ENCODE assay signal across 29 mouse cellular contexts in the genomic region with DNA sequence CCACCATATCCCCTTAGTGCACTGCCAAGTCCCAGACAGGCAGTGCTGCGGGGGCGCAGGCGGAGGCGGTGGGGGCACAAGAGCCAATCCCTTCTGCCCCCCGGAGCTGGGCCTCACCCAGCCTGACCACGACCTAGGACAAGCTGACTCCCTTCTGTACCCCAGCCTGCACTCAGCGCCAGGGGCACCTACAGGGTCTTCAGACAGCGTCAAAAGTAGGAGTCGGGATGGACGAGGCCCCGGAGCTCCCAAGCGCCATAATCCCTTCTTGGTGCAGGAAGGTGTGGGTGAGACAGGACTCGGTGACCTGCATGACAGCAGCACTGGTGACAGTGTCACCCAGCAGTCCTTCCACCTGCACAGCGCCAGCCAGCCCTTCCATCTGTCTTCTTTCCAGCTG. TPM values are rescaled to one million over a fixed set of nuclear protein-coding genes. Genes with fewer than 3 reads are reported as not detected.
A peak's percentile ranks its signal among the peaks of the same experiment; 100 is the strongest.
DNase-seq lines count a peak whose midpoint lies in the region; ATAC-seq lines count a peak whose summit lies in the region.
"Had no signal": no experiment of that assay in that cellular context is flagged by ENCODE, and none has a peak within 500 bp of the region (broad histone marks: within the 10 kb centered on the region; RNA-seq: fewer than 3 reads in every experiment).

No protein-coding gene starts in this region.

- H3K36me3 ChIP-seq in embryonic facial prominence, embryonic 11.5 days (replicated peaks; ENCODE audit: control insufficient read depth, insufficient read depth, low read depth, low read length): no peaks in the 10 kb centered on the region
- peaks cover 35% of the 10 kb centered on the region for H3K36me3 ChIP-seq in embryonic facial prominence, embryonic 10.5 days (replicated peaks)
- peaks cover 52% of the 10 kb centered on the region for H3K36me3 ChIP-seq in neural tube, embryonic 15.5 days

- no peaks in the 10 kb centered on the region for H3K27me3 ChIP-seq in embryonic facial prominence, embryonic 11.5 days (ENCODE audit: control insufficient read depth, insufficient read depth, low read length)
- no peaks in the 10 kb centered on the region for H3K27me3 ChIP-seq in embryonic facial prominence, embryonic 10.5 days (replicated peaks; ENCODE audit: low read depth, poor library complexity, severe bottlenecking)
- no peaks in the 10 kb centered on the region for H3K27me3 ChIP-seq in neural tube, embryonic 15.5 days (replicated peaks)
- H3K27me3 ChIP-seq: embryonic facial prominence, embryonic 13.5 days; forebrain, embryonic 12.5 days; heart, embryonic 12.5 days; hindbrain, embryonic 13.5 days; Patski had no signal

- 91% methylated on average over 14 of the region's 14 CpGs for WGBS in embryonic facial prominence, embryonic 11.5 days
- WGBS in embryonic facial prominence, embryonic 10.5 days: 93% methylated on average over 14 of the region's 14 CpGs
- 93% methylated on average over 14 of the region's 14 CpGs for WGBS in neural tube, embryonic 15.5 days

- no peak overlapping the region for H3K9ac ChIP-seq in embryonic facial prominence, embryonic 11.5 days (replicated peaks; ENCODE audit: low read length)
- no peak overlapping the region for H3K9ac ChIP-seq in neural tube, embryonic 15.5 days (replicated peaks)
- H3K9ac ChIP-seq: embryonic facial prominence, embryonic 13.5 days; forebrain, embryonic 12.5 days; forebrain, postnatal 0 days; heart, embryonic 12.5 days; hindbrain, embryonic 13.5 days had no signal

- no peaks in the 10 kb centered on the region for H3K9me3 ChIP-seq in embryonic facial prominence, embryonic 11.5 days (replicated peaks; ENCODE audit: control insufficient read depth, low read length)
- H3K9me3 ChIP-seq in embryonic facial prominence, embryonic 10.5 days: no peaks in the 10 kb centered on the region
- H3K9me3 ChIP-seq in neural tube, embryonic 15.5 days (replicated peaks): no peaks in the 10 kb centered on the region
- H3K9me3 ChIP-seq: embryonic facial prominence, embryonic 13.5 days; forebrain, embryonic 12.5 days; heart, embryonic 12.5 days; hindbrain, embryonic 13.5 days had no signal

- no peak overlapping the region for H3K4me3 ChIP-seq in embryonic facial prominence, embryonic 11.5 days (ENCODE audit: low read depth, low read length)
- no peak overlapping the region for H3K4me3 ChIP-seq in embryonic facial prominence, embryonic 10.5 days
- H3K4me3 ChIP-seq in neural tube, embryonic 15.5 days (replicated peaks): no peak overlapping the region
- H3K4me3 ChIP-seq: embryonic facial prominence, embryonic 13.5 days; erythroblast, embryonic 14.5 days; forebrain, embryonic 12.5 days; heart, embryonic 12.5 days; hindbrain, embryonic 13.5 days had no signal

- DNase-seq in embryonic facial prominence, embryonic 11.5 days (ENCODE audit: low spot score): no peak
- DNase-seq in embryonic facial prominence, embryonic 10.5 days (ENCODE audit: low spot score): no peak
- peak; percentile 91 for DNase-seq in heart, adult 11 months
- no peak for DNase-seq in heart, postnatal 36 days
- peak; percentile 8 for DNase-seq in kidney, postnatal 10 days
- no peak for DNase-seq in kidney, adult 11 months
- no peak for DNase-seq in neural tube, embryonic 10.5 days (ENCODE audit: extremely low spot score, low spot score)
- DNase-seq: adrenal gland, postnatal 10 days; adrenal gland, postnatal 36 days; cerebellum, adult 18-20 months; cerebellum, adult 9-10 months; cerebellum, postnatal 14 days; forebrain, postnatal 0 days; gastrocnemius, postnatal 25 days; heart, postnatal 14 days had no signal

- no peak overlapping the region for H3K4me2 ChIP-seq in embryonic facial prominence, embryonic 11.5 days (ENCODE audit: low read depth, low read length)
- H3K4me2 ChIP-seq in neural tube, embryonic 15.5 days: no peak overlapping the region
- H3K4me2 ChIP-seq: embryonic facial prominence, embryonic 13.5 days; forebrain, embryonic 12.5 days; heart, embryonic 12.5 days; hindbrain, embryonic 13.5 days had no signal

- ATAC-seq in embryonic facial prominence, embryonic 11.5 days (replicated peaks; ENCODE audit: insufficient number of reproducible peaks, low FRiP score, low TSS enrichment, low read depth): 0 out of 2 replicates have a peak, but pooled peaks have one; percentile 35
- ATAC-seq in neural tube, embryonic 15.5 days (ENCODE audit: low FRiP score): 0 out of 2 replicates have a peak, but pooled peaks have one; percentile 4
- ATAC-seq: forebrain, postnatal 0 days; hindbrain, embryonic 16.5 days; inflammation-experienced regulatory T-cells, adult 6 months; intestine, embryonic 16.5 days; Patski had no signal

- no peaks in the 10 kb centered on the region for H3K4me1 ChIP-seq in embryonic facial prominence, embryonic 11.5 days (ENCODE audit: control insufficient read depth, insufficient read depth, low read length)
- H3K4me1 ChIP-seq in embryonic facial prominence, embryonic 10.5 days: peaks cover 12% of the 10 kb centered on the region
- peaks cover 43% of the 10 kb centered on the region for H3K4me1 ChIP-seq in neural tube, embryonic 15.5 days

- no peak overlapping the region for H3K27ac ChIP-seq in embryonic facial prominence, embryonic 11.5 days (replicated peaks; ENCODE audit: low read depth, low read length)
- H3K27ac ChIP-seq in embryonic facial prominence, embryonic 10.5 days (replicated peaks): no peak overlapping the region
- H3K27ac ChIP-seq in neural tube, embryonic 15.5 days (replicated peaks): no peak overlapping the region
- H3K27ac ChIP-seq: embryonic facial prominence, embryonic 13.5 days; forebrain, embryonic 12.5 days; hindbrain, embryonic 13.5 days had no signal

- intact Hi-C loops in heart, postnatal 36 days (cut with DNase I): no loop called here

RNA-seq across cellular contexts. Expression of a gene that starts 14.2 kb away (rescaled TPM):
- polyA plus RNA-seq in embryonic facial prominence, embryonic 11.5 days (2014; fragmentation: Nextera tagmentation; extraction: Ambion mirVana): 0.17 TPM in 1 of 2 replicates, not detected in the other
- polyA plus RNA-seq in embryonic facial prominence, embryonic 10.5 days (2016; fragmentation: Nextera tagmentation; extraction: Ambion mirVana): 0.11 TPM in 1 of 2 replicates, not detected in the other
- total RNA-seq in heart, postnatal 36 days (2021): not detected
- polyA plus RNA-seq in neural tube, embryonic 15.5 days (2015; fragmentation: Nextera tagmentation; extraction: Ambion mirVana): 1.7 and 2.6 TPM in 2 replicates
- total RNA-seq: adrenal gland, adult 18-20 months; gastrocnemius, adult 8-10 months; gastrocnemius, postnatal 25 days; granulocyte monocyte progenitor cell, adult 5-6 weeks; hematopoietic stem cell, adult 5-6 weeks had no signal
- polyA plus RNA-seq: heart, embryonic 12.5 days; inflammation-experienced regulatory T-cells, adult 6 months had no signal

RNA-seq across cellular contexts. Expression of a gene that starts 27.0 kb away (rescaled TPM):
- polyA plus RNA-seq in embryonic facial prominence, embryonic 11.5 days (2014; fragmentation: Nextera tagmentation; extraction: Ambion mirVana): 8.2 TPM in 2 replicates
- 6.9 and 9.2 TPM in 2 replicates for polyA plus RNA-seq in embryonic facial prominence, embryonic 10.5 days (2016; fragmentation: Nextera tagmentation; extraction: Ambion mirVana)
- 10 to 100 TPM; 32.8 to 33.4 TPM for total RNA-seq in heart, postnatal 36 days (2021)
- polyA plus RNA-seq in neural tube, embryonic 15.5 days (2015; fragmentation: Nextera tagmentation; extraction: Ambion mirVana): 9.7 and 14.1 TPM in 2 replicates

RNA-seq across cellular contexts. Expression of a gene that starts 33.0 kb away (rescaled TPM):
- 7.4 TPM in 2 replicates for polyA plus RNA-seq in embryonic facial prominence, embryonic 11.5 days (2014; fragmentation: Nextera tagmentation; extraction: Ambion mirVana)
- polyA plus RNA-seq in embryonic facial prominence, embryonic 10.5 days (2016; fragmentation: Nextera tagmentation; extraction: Ambion mirVana): 9.5 and 10.9 TPM in 2 replicates
- total RNA-seq in heart, postnatal 36 days (2021): 10 to 100 TPM; 45.5 to 46.0 TPM
- polyA plus RNA-seq in neural tube, embryonic 15.5 days (2015; fragmentation: Nextera tagmentation; extraction: Ambion mirVana): 69.2 and 82.7 TPM in 2 replicates
- polyA plus RNA-seq: inflammation-experienced regulatory T-cells, adult 6 months had no signal

RNA-seq across cellular contexts. Expression of a gene that starts 39.7 kb away (rescaled TPM):
- polyA plus RNA-seq in embryonic facial prominence, embryonic 11.5 days (2014; fragmentation: Nextera tagmentation; extraction: Ambion mirVana): 2.4 and 2.7 TPM in 2 replicates
- polyA plus RNA-seq in embryonic facial prominence, embryonic 10.5 days (2016; fragmentation: Nextera tagmentation; extraction: Ambion mirVana): 2.3 TPM in 2 replicates
- 1 to 10 TPM in 1 of 2 experiments, under 1 TPM in 1; 0.89 to 1.6 TPM for total RNA-seq in heart, postnatal 36 days (2021)
- 4.3 and 6.7 TPM in 2 replicates for polyA plus RNA-seq in neural tube, embryonic 15.5 days (2015; fragmentation: Nextera tagmentation; extraction: Ambion mirVana)
- total RNA-seq: gastrocnemius, adult 8-10 months; gastrocnemius, postnatal 25 days had no signal

Comparison
In these comparisons a context has a peak if more than half of its experiments do, and no peak if none do; other contexts are left out.
1. DNase-seq: peak in heart, adult 11 months (single experiment) and kidney, postnatal 10 days (single experiment); none in embryonic facial prominence, embryonic 11.5 days (single experiment), embryonic facial prominence, embryonic 10.5 days (single experiment), heart, postnatal 36 days (0 of 2), kidney, adult 11 months (single experiment) and neural tube, embryonic 10.5 days (single experiment).